Mouse (Mus musculus): Measurements from ENCODE around the gene Cdk7. TPM values are rescaled to one million over a fixed set of nuclear protein-coding genes. Genes with fewer than 3 reads are reported as not detected.

The Cdk7 gene
- polyA plus RNA-seq, 1 experiment: 3.4 TPM

- no peak for TF ChIP-seq GATA1 (IDR thresholded peaks at IDR 0.05; ENCODE audit: low read length)
These were observed 12.1 kb upstream of the Cdk7 start for GRCm38 (mm10) chr13:100742831-100743230.

GRCm38 (mm10) chr13:100732756-100733155 lies 2.0 kb upstream of the Cdk7 start:
- no peak for TF ChIP-seq GATA1 (IDR thresholded peaks at IDR 0.05; ENCODE audit: low read length)

- no peak for TF ChIP-seq GATA1 (IDR thresholded peaks at IDR 0.05; ENCODE audit: low read length)
These were observed 432 bp downstream of the Cdk7 start for GRCm38 (mm10) chr13:100730153-100730860.

- TF ChIP-seq GATA1 (IDR thresholded peaks at IDR 0.05; ENCODE audit: low read length): no peak
These were observed 2.7 kb downstream of the Cdk7 start for GRCm38 (mm10) chr13:100728086-100728485.

- TF ChIP-seq GATA1 (IDR thresholded peaks at IDR 0.05; ENCODE audit: low read length): no peak
These were observed 5.5 kb downstream of the Cdk7 start for GRCm38 (mm10) chr13:100725194-100725593.

GRCm38 (mm10) chr13:100724051-100724754 lies 6.5 kb downstream of the Cdk7 start:
- no peak for TF ChIP-seq GATA1 (IDR thresholded peaks at IDR 0.05; ENCODE audit: low read length)

- TF ChIP-seq GATA1 (IDR thresholded peaks at IDR 0.05; ENCODE audit: low read length): no peak
These were observed 9.1 kb downstream of the Cdk7 start for GRCm38 (mm10) chr13:100721656-100722055.

GRCm38 (mm10) chr13:100715467-100715866 lies 15.3 kb downstream of the Cdk7 start:
- no peak for TF ChIP-seq GATA1 (IDR thresholded peaks at IDR 0.05; ENCODE audit: low read length)

- no peak for TF ChIP-seq GATA1 (IDR thresholded peaks at IDR 0.05; ENCODE audit: low read length)
These were observed 24.5 kb downstream of the Cdk7 start for GRCm38 (mm10) chr13:100706206-100706605.

GRCm38 (mm10) chr13:100703468-100703867 lies 27.3 kb downstream of the Cdk7 start:
- TF ChIP-seq GATA1 (IDR thresholded peaks at IDR 0.05; ENCODE audit: low read length): no peak

- TF ChIP-seq GATA1 (IDR thresholded peaks at IDR 0.05; ENCODE audit: low read length): no peak
These were observed 31.9 kb downstream of the Cdk7 start for GRCm38 (mm10) chr13:100698866-100699265.

- no peak for TF ChIP-seq GATA1 (IDR thresholded peaks at IDR 0.05; ENCODE audit: low read length)
These were observed 33.2 kb downstream of the Cdk7 start for GRCm38 (mm10) chr13:100697541-100697940.

- no peak for TF ChIP-seq GATA1 (IDR thresholded peaks at IDR 0.05; ENCODE audit: low read length)
These were observed 43.2 kb downstream of the Cdk7 start for GRCm38 (mm10) chr13:100687513-100687912.

GRCm38 (mm10) chr13:100684355-100684754 lies 46.4 kb downstream of the Cdk7 start:
- no peak for TF ChIP-seq GATA1 (IDR thresholded peaks at IDR 0.05; ENCODE audit: low read length)

- no peak for TF ChIP-seq GATA1 (IDR thresholded peaks at IDR 0.05; ENCODE audit: low read length)
These were observed 47.9 kb downstream of the Cdk7 start for GRCm38 (mm10) chr13:100682837-100683236.

- TF ChIP-seq GATA1 (IDR thresholded peaks at IDR 0.05; ENCODE audit: low read length): no peak
These were observed 49.1 kb downstream of the Cdk7 start for GRCm38 (mm10) chr13:100681615-100682014.
